Mouse (Mus musculus) monocyte, adult 59 days (primary cell): ENCODE results near the gene Efhd2. TPM values are rescaled to one million over a fixed set of nuclear protein-coding genes. Genes with fewer than 3 reads are reported as not detected.

Experiments used
- total RNA-seq, 2 experiments: library from RNA; stranded (reverse); gene quantifications; one replicate each; pipeline ENCODE4 v1.2.4; 2023

Gene Efhd2
- 100 to 1,000 TPM; 233 to 254 TPM for total RNA-seq

GRCm38 (mm10) chr4:141874601-141875460 is at the start of gene Efhd2:
Gene Efhd2, minus strand, starts transcription at chr4:141874920.

GRCm38 (mm10) chr4:141845999-141846398 is 28.7 kb downstream of the Efhd2 start, which contains the start of gene Ctrc:
Gene Ctrc, minus strand, starts transcription at chr4:141846359.

GRCm38 (mm10) chr4:141826060-141826459 is 48.7 kb downstream of the Efhd2 start, which contains the start of gene Cela2a:
Gene Cela2a, minus strand, starts transcription at chr4:141826160.

Other genes starting within 250 kb of the Efhd2 start
- gene Plekhm2, start 210.0 kb downstream of the Efhd2 start, total RNA-seq = 10 to 100 TPM; 84.6 to 96.6 TPM
- gene Rsc1a1, start 189.3 kb downstream of the Efhd2 start, total RNA-seq = 1 to 10 TPM; 1.6 to 4.5 TPM
- 100 to 1,000 TPM in 1 of 2 experiments, 10 to 100 TPM in 1; 86.3 to 109 TPM for gene Ddi2, start 151.5 kb downstream of the Efhd2 start, total RNA-seq
- gene Agmat, start 128.2 kb downstream of the Efhd2 start, total RNA-seq = not detected
- 10 to 100 TPM; 10.7 to 13.2 TPM for gene Dnajc16, start 84.0 kb downstream of the Efhd2 start, total RNA-seq
- 10 to 100 TPM; 27.7 to 30.9 TPM for gene Casp9, start 81.3 kb downstream of the Efhd2 start, total RNA-seq
- 1 to 10 TPM in 1 of 2 experiments, not detected in 1; 2.8 TPM for gene Cela2a, start 48.8 kb downstream of the Efhd2 start, total RNA-seq
- not detected for gene Ctrc, start 28.6 kb downstream of the Efhd2 start, total RNA-seq
- gene Fhad1, start 140.2 kb upstream of the Efhd2 start, total RNA-seq = 1 to 10 TPM; 1.5 to 1.6 TPM
- gene Tmem51, start 209.4 kb upstream of the Efhd2 start, total RNA-seq = 100 to 1,000 TPM; 122 to 129 TPM